Mouse (Mus musculus): ENCODE results near the gene Siae. TPM values are rescaled to one million over a fixed set of nuclear protein-coding genes. Genes with fewer than 3 reads are reported as not detected.
A peak's percentile ranks its signal among the peaks of the same experiment; 100 is the strongest.

Siae gene
- polyA plus RNA-seq, 1 experiment from 2014 or later = 14.9 TPM

- Histone ChIP-seq H3K9ac (ENCODE audit: low read length) (no peak overlapping the region), H3K27me3 (ENCODE audit: control insufficient read depth, insufficient read depth, low read depth, low read length) (peaks cover 7% of the 10 kb centered on the region; the same call in 1 of the 2 replicates), H3K9me3 (ENCODE audit: control insufficient read depth, low read length) (no peaks in the 10 kb centered on the region), H3K4me3 (ENCODE audit: low read length) (peak overlapping the region; percentile 53), H3K36me3 (ENCODE audit: control insufficient read depth, insufficient read depth, low read length) (peaks cover 12% of the 10 kb centered on the region), H3K4me2 (ENCODE audit: low read depth, low read length) (peak overlapping the region; percentile 69), H3K4me1 (replicated peaks; ENCODE audit: control insufficient read depth, insufficient read depth, low read length) (peaks cover 44% of the 10 kb centered on the region), H3K27ac (ENCODE audit: low read length) (peak overlapping the region; percentile 7)
- WGBS = 18% methylated on average over 21 of the region's 21 CpGs
- ATAC-seq (ENCODE audit: low read depth) = peak; percentile 72
Measured at GRCm38 (mm10) chr9:37526443-37527395, 28.8 kb upstream of the Siae start.

DNA sequence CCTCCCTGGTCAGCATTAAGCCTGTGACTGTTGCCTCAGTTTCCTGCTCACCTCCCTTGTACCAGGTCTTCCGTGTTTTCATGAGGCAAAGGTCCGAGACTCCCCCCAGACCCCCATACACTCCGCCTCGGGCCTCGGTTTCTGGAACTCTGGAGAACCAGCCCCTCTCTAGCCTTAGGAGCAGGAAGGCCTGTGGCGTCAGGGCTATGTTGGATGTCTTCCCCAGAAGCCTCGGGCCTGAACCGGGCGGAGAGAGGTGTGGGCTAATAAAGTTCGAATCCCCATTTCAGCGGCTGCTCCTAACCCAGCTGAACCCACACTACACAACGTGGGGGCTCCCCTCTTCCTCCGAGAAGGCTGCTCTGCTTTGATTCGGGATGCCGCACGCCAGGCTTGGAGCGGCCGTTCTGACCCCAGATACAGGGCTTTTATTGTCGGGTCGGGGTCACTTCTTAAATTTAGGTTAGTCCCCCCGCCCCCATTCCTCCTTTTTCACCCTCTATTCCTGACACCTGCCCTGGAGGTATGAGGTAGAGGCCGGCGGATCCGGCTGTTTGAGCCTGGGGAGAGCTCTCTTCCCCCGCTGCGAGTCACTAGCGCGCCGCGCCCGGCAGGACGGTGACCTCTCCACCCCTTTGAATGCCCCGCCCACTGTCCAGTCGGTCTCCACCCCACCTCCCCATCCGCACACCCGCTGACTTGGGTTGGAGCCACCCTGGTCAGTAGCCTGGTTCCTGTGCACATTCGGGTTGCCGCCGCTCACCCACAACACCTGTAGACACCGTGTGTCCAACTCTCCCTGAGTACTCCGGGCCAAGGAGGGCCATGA lies 27.9 kb upstream of the Siae start, which contains the start of gene Esam:
Esam (plus strand) TSS at position 683 of the 829 bp plus-strand sequence.
- ATAC-seq (ENCODE audit: low read depth) = peak; percentile 49; the same call in 1 of the 2 replicates
- 15% methylated on average over 41 of the region's 41 CpGs for WGBS
- peak within 1 kb of the TSS; percentile 69 for H3K4me2 ChIP-seq (ENCODE audit: low read depth, low read length)
- peaks cover 47% of the 10 kb centered on the region for H3K4me1 ChIP-seq (replicated peaks; ENCODE audit: control insufficient read depth, insufficient read depth, low read length)
- H3K4me3 ChIP-seq (ENCODE audit: low read length) = peak within 1 kb of the TSS; percentile 53
- peaks cover 7% of the 10 kb centered on the region; the same call in 1 of the 2 replicates for H3K27me3 ChIP-seq (ENCODE audit: control insufficient read depth, insufficient read depth, low read depth, low read length)
- H3K36me3 ChIP-seq (ENCODE audit: control insufficient read depth, insufficient read depth, low read length) = peaks cover 12% of the 10 kb centered on the region
- peak within 1 kb of the TSS; percentile 95 for H3K27ac ChIP-seq (ENCODE audit: low read length)
- peak within 1 kb of the TSS; percentile 65 for H3K9ac ChIP-seq (ENCODE audit: low read length)
- H3K9me3 ChIP-seq (ENCODE audit: control insufficient read depth, low read length) = no peaks in the 10 kb centered on the region

GRCm38 (mm10) chr9:37528225-37528970 lies 27.1 kb upstream of the Siae start:
- Histone ChIP-seq H3K4me1 (replicated peaks; ENCODE audit: control insufficient read depth, insufficient read depth, low read length) (peaks cover 47% of the 10 kb centered on the region), H3K9me3 (ENCODE audit: control insufficient read depth, low read length) (no peaks in the 10 kb centered on the region), H3K27me3 (ENCODE audit: control insufficient read depth, insufficient read depth, low read depth, low read length) (peaks cover 7% of the 10 kb centered on the region; the same call in 1 of the 2 replicates), H3K4me2 (ENCODE audit: low read depth, low read length) (peak overlapping the region; percentile 69), H3K36me3 (ENCODE audit: control insufficient read depth, insufficient read depth, low read length) (peaks cover 4% of the 10 kb centered on the region), H3K9ac (ENCODE audit: low read length) (peak overlapping the region; percentile 65), H3K4me3 (ENCODE audit: low read length) (peak overlapping the region; percentile 53), H3K27ac (ENCODE audit: low read length) (peak overlapping the region; percentile 95)
- no peak for ATAC-seq (ENCODE audit: low read depth)
- 32% methylated on average over 9 of the region's 9 CpGs for WGBS

DNA sequence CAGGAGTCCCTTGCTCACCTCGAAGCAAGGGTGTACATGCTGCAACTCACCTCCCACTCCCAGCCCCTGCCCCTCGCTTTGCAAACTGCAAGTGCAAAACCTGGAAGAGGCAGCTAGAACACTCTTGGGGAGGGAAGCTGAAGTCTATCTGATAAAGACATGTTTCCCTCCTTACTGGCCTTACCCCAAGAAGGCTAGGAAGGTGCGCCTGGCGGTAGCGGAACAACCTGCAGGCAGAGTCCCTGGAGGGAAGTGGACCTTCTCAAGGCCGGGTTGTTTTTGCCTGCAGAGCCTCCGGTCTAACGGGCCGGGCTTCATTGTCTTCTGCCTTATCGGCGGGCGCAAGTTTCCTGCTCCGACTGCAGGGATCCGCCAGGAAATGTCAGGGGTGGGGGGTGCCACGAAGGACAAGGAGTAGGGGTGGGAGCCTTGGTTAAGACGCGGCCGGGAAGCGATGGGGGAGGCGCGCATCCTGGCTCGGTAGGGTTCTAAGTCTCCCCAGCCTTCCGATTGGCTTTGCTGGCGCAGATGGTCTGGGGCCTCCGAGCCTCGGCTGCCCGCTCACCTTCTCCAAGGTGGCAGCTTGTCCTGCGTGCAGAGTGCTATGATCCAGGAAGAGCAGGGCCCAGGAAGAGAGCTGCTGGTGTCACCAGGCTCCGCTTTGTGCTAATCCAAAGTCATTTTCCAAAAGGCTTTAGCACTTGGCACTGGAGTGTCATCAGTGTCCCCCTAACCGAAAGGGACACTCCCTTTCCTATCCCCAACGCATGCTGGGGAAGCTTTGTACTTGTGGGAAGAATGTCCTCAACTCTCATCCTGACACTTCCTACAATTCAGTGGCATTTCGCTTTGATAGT lies 25.2 kb upstream of the Siae start:
- H3K9ac ChIP-seq (ENCODE audit: low read length) = peak overlapping the region; percentile 65
- no peaks in the 10 kb centered on the region for H3K9me3 ChIP-seq (ENCODE audit: control insufficient read depth, low read length)
- H3K4me3 ChIP-seq (ENCODE audit: low read length) = peak overlapping the region; percentile 53
- peaks cover 47% of the 10 kb centered on the region for H3K4me1 ChIP-seq (replicated peaks; ENCODE audit: control insufficient read depth, insufficient read depth, low read length)
- peak; percentile 60 for ATAC-seq (ENCODE audit: low read depth)
- peaks cover 7% of the 10 kb centered on the region; the same call in 1 of the 2 replicates for H3K27me3 ChIP-seq (ENCODE audit: control insufficient read depth, insufficient read depth, low read depth, low read length)
- peaks cover 9% of the 10 kb centered on the region for H3K36me3 ChIP-seq (ENCODE audit: control insufficient read depth, insufficient read depth, low read length)
- H3K4me2 ChIP-seq (ENCODE audit: low read depth, low read length) = peak overlapping the region; percentile 69
- WGBS = 4% methylated on average over 32 of the region's 32 CpGs
- H3K27ac ChIP-seq (ENCODE audit: low read length) = peak overlapping the region; percentile 95

GRCm38 (mm10) chr9:37530888-37531705 lies 24.4 kb upstream of the Siae start:
- H3K9me3 ChIP-seq (ENCODE audit: control insufficient read depth, low read length) = no peaks in the 10 kb centered on the region
- H3K36me3 ChIP-seq (ENCODE audit: control insufficient read depth, insufficient read depth, low read length) = peaks cover 6% of the 10 kb centered on the region
- peak overlapping the region; percentile 69 for H3K4me2 ChIP-seq (ENCODE audit: low read depth, low read length)
- 5% methylated on average over 31 of the region's 31 CpGs for WGBS
- peak overlapping the region; percentile 53 for H3K4me3 ChIP-seq (ENCODE audit: low read length)
- H3K27me3 ChIP-seq (ENCODE audit: control insufficient read depth, insufficient read depth, low read depth, low read length) = peaks cover 7% of the 10 kb centered on the region; the same call in 1 of the 2 replicates
- peaks cover 46% of the 10 kb centered on the region for H3K4me1 ChIP-seq (replicated peaks; ENCODE audit: control insufficient read depth, insufficient read depth, low read length)
- peak overlapping the region; percentile 65 for H3K9ac ChIP-seq (ENCODE audit: low read length)
- peak overlapping the region; percentile 95 for H3K27ac ChIP-seq (ENCODE audit: low read length)
- peak; percentile 72 for ATAC-seq (ENCODE audit: low read depth)

- no peak for ATAC-seq (ENCODE audit: low read depth)
- 68% methylated on average over 4 of the region's 4 CpGs for WGBS
- Histone ChIP-seq H3K36me3 (ENCODE audit: control insufficient read depth, insufficient read depth, low read length) (peaks cover 6% of the 10 kb centered on the region), H3K4me2 (ENCODE audit: low read depth, low read length) (no peak overlapping the region), H3K9ac (ENCODE audit: low read length) (no peak overlapping the region), H3K4me3 (ENCODE audit: low read length) (no peak overlapping the region), H3K4me1 (replicated peaks; ENCODE audit: control insufficient read depth, insufficient read depth, low read length) (peaks cover 14% of the 10 kb centered on the region), H3K27me3 (ENCODE audit: control insufficient read depth, insufficient read depth, low read depth, low read length) (no peaks in the 10 kb centered on the region), H3K9me3 (ENCODE audit: control insufficient read depth, low read length) (no peaks in the 10 kb centered on the region), H3K27ac (ENCODE audit: low read length) (no peak overlapping the region)
Measured at GRCm38 (mm10) chr9:37536851-37537250, 18.6 kb upstream of the Siae start.

DNA sequence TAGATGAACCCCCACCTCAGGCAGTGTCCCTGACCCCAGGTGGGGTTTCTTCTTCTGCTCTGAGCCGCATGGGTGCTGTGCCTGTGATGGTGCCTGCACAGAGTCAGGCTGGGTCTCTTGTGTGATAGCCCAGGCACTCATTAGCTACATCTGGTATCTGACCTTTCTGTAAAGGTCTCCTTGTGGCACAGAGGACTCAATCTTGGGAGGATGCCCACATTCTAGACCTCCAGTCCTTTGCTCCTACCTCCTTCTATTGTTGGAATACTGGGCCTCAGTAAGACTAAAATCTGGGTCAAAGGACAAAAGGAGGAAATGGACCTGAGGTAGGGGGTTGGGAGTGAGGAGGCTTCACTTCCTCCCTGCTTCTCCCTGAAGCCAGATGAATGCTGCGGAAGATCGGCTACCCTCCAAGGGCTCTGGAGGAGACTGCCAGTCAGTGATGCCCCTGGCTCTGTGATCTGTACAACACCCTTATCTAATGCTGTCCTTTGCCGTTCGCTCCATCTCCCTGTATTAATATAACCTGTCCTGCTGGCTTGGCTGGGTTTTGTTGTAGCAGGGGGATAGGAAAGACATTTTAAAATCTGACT lies 17.7 kb upstream of the Siae start:
- Histone ChIP-seq H3K9ac (ENCODE audit: low read length) (no peak overlapping the region), H3K4me3 (ENCODE audit: low read length) (no peak overlapping the region), H3K27me3 (ENCODE audit: control insufficient read depth, insufficient read depth, low read depth, low read length) (no peaks in the 10 kb centered on the region), H3K9me3 (ENCODE audit: control insufficient read depth, low read length) (no peaks in the 10 kb centered on the region), H3K4me2 (ENCODE audit: low read depth, low read length) (no peak overlapping the region), H3K27ac (ENCODE audit: low read length) (peak overlapping the region; percentile 2; the same call in 1 of the 2 replicates), H3K4me1 (replicated peaks; ENCODE audit: control insufficient read depth, insufficient read depth, low read length) (peaks cover 13% of the 10 kb centered on the region), H3K36me3 (ENCODE audit: control insufficient read depth, insufficient read depth, low read length) (peaks cover 6% of the 10 kb centered on the region)
- WGBS = 64% methylated on average over 5 of the region's 5 CpGs
- peak; percentile 55 for ATAC-seq (ENCODE audit: low read depth)
